Mouse (Mus musculus): Measurements from ENCODE around the gene Ddc.
A peak's percentile ranks its signal among the peaks of the same experiment; 100 is the strongest.

The Ddc gene

GRCm38 (mm10) chr11:11848467-11848866, 49.5 kb downstream of the Ddc start:
- DNase-seq (ENCODE audit: extremely low read depth, low read depth): no peak

GRCm38 (mm10) chr11:11845044-11845443, 52.9 kb downstream of the Ddc start:
- DNase-seq (ENCODE audit: extremely low read depth, low read depth): no peak

GRCm38 (mm10) chr11:11844367-11844971, 53.5 kb downstream of the Ddc start:
- no peak for DNase-seq (ENCODE audit: extremely low read depth, low read depth)

GRCm38 (mm10) chr11:11841590-11841989, 56.4 kb downstream of the Ddc start:
- no peak for DNase-seq (ENCODE audit: extremely low read depth, low read depth)

- no peak for DNase-seq (ENCODE audit: extremely low read depth, low read depth)
Measured at GRCm38 (mm10) chr11:11840746-11841145, 57.2 kb downstream of the Ddc start.

GRCm38 (mm10) chr11:11839874-11840273, 58.1 kb downstream of the Ddc start:
- DNase-seq (ENCODE audit: extremely low read depth, low read depth): no peak

- no peak for DNase-seq (ENCODE audit: extremely low read depth, low read depth)
Measured at GRCm38 (mm10) chr11:11837384-11837783, 60.6 kb downstream of the Ddc start.

GRCm38 (mm10) chr11:11836713-11837370, 61.1 kb downstream of the Ddc start:
- peak; percentile 79 for DNase-seq (ENCODE audit: extremely low read depth, low read depth)

GRCm38 (mm10) chr11:11836262-11836661, 61.7 kb downstream of the Ddc start:
- DNase-seq (ENCODE audit: extremely low read depth, low read depth): no peak

GRCm38 (mm10) chr11:11835791-11836190, 62.2 kb downstream of the Ddc start:
- no peak for DNase-seq (ENCODE audit: extremely low read depth, low read depth)

- DNase-seq (ENCODE audit: extremely low read depth, low read depth): peak; percentile 26
Measured at GRCm38 (mm10) chr11:11835361-11835760, 62.6 kb downstream of the Ddc start.

- no peak for DNase-seq (ENCODE audit: extremely low read depth, low read depth)
Measured at GRCm38 (mm10) chr11:11833100-11833499, 64.8 kb downstream of the Ddc start.

- no peak for DNase-seq (ENCODE audit: extremely low read depth, low read depth)
Measured at GRCm38 (mm10) chr11:11832755-11833084, 65.2 kb downstream of the Ddc start.

- DNase-seq (ENCODE audit: extremely low read depth, low read depth): no peak
Measured at GRCm38 (mm10) chr11:11831940-11832754, 65.8 kb downstream of the Ddc start.

- DNase-seq (ENCODE audit: extremely low read depth, low read depth): no peak
Measured at GRCm38 (mm10) chr11:11831526-11831925, 66.4 kb downstream of the Ddc start.

GRCm38 (mm10) chr11:11830884-11831495, 67.0 kb downstream of the Ddc start:
- DNase-seq (ENCODE audit: extremely low read depth, low read depth): no peak

- DNase-seq (ENCODE audit: extremely low read depth, low read depth): no peak
Measured at GRCm38 (mm10) chr11:11829161-11830000, 68.6 kb downstream of the Ddc start.

GRCm38 (mm10) chr11:11828761-11829160, 69.2 kb downstream of the Ddc start:
- no peak for DNase-seq (ENCODE audit: extremely low read depth, low read depth)

GRCm38 (mm10) chr11:11828251-11828650, 69.7 kb downstream of the Ddc start:
- DNase-seq (ENCODE audit: extremely low read depth, low read depth): no peak

- no peak for DNase-seq (ENCODE audit: extremely low read depth, low read depth)
Measured at GRCm38 (mm10) chr11:11826475-11826874, 71.5 kb downstream of the Ddc start.

- no peak for DNase-seq (ENCODE audit: extremely low read depth, low read depth)
Measured at GRCm38 (mm10) chr11:11825670-11826069, 72.3 kb downstream of the Ddc start.

Data from MEL-GATA-1-ER (cell line).